Mouse (Mus musculus) CH12.LX (cell line): ENCODE data around the gene Micu2. TPM values are rescaled to one million over a fixed set of nuclear protein-coding genes. Genes with fewer than 3 reads are reported as not detected.

Experiments used
- DNase-seq: peaks from one replicate; pipeline ENCODE4 v3.0.0-alpha.2; 2013; ENCODE audit errors: extremely low read depth
- H3K27ac ChIP-seq: 2 replicates; pipeline ENCODE4 v1.5.1; 2012; ENCODE audit warnings: low read depth, mild to moderate bottlenecking, control low read depth, moderate library complexity; ENCODE audit not compliant: insufficient read depth
- H3K27me3 ChIP-seq: replicated peaks from 2 replicates; pipeline ENCODE3; 2012; ENCODE audit warnings: inconsistent platforms
- H3K36me3 ChIP-seq, 2 experiments: replicated peaks in 1 of 2; 2 replicates each; pipeline versions ENCODE3 to v1.6.1; 2012; ENCODE audit warnings: inconsistent platforms in 1 of 2, low read length in 1 of 2, mild to moderate bottlenecking in 1 of 2, mixed read lengths in 1 of 2, moderate library complexity in 1 of 2; ENCODE audit not compliant: control insufficient read depth in 1 of 2, insufficient read depth in 1 of 2
- H3K4me1 ChIP-seq, 2 experiments: 2 replicates each; pipeline ENCODE4 v1.6.1; 2012; ENCODE audit warnings: inconsistent platforms in 1 of 2, moderate library complexity in 1 of 2; ENCODE audit not compliant: insufficient read depth in 2 of 2, control insufficient read depth in 1 of 2
- H3K4me2 ChIP-seq: 2 replicates; pipeline ENCODE4 v1.6.1; 2012; ENCODE audit warnings: low read depth, mild to moderate bottlenecking, control low read depth; ENCODE audit not compliant: poor library complexity, insufficient read depth, severe bottlenecking
- H3K4me3 ChIP-seq, 3 experiments: fragments of 150-350 bp in 1 of 3; sonication (generic) in 1 of 3; replicated peaks in 1 of 3; 2 replicates each; pipeline versions ENCODE3 to v1.5.1; 2011 to 2012; ENCODE audit warnings: low read depth in 2 of 3, low read length in 2 of 3, mild to moderate bottlenecking in 2 of 3, moderate library complexity in 2 of 3, control low read depth in 1 of 3, improper control_type of control experiment in 1 of 3, inconsistent platforms in 1 of 3, mixed read lengths in 1 of 3; ENCODE audit not compliant: poor library complexity in 1 of 3
- H3K79me2 ChIP-seq: replicated peaks from 2 replicates; pipeline ENCODE4 v1.6.1; 2012; ENCODE audit warnings: mild to moderate bottlenecking, moderate library complexity; ENCODE audit not compliant: control insufficient read depth, poor library complexity, insufficient read depth, severe bottlenecking; ENCODE audit errors: extremely low read depth
- H3K9ac ChIP-seq: 2 replicates; pipeline ENCODE4 v1.6.1; 2012; ENCODE audit warnings: low read depth, mild to moderate bottlenecking, control low read depth, moderate library complexity; ENCODE audit not compliant: insufficient read depth
- H3K9me3 ChIP-seq: replicated peaks from 2 replicates; pipeline ENCODE3; 2012; ENCODE audit warnings: low read length, inconsistent platforms, mixed read lengths
- BHLHE40 ChIP-seq: IDR thresholded peaks from 2 replicates; pipeline ENCODE4 v1.6.1; 2011; ENCODE audit warnings: mild to moderate bottlenecking, low read depth, low read length, improper control_type of control experiment
- CHD1 ChIP-seq: IDR thresholded peaks from 2 replicates; pipeline ENCODE4 v1.6.1; 2012; ENCODE audit warnings: low read depth, low read length, improper control_type of control experiment, inconsistent platforms
- CHD2 ChIP-seq: IDR thresholded peaks from 2 replicates; pipeline ENCODE4 v1.6.1; 2011; ENCODE audit warnings: low read length, improper control_type of control experiment
- E2F4 ChIP-seq: IDR thresholded peaks from 2 replicates; pipeline ENCODE4 v1.6.1; 2011; ENCODE audit warnings: low read depth, low read length, improper control_type of control experiment; ENCODE audit not compliant: insufficient replicate concordance
- ELF1 ChIP-seq: IDR thresholded peaks from 2 replicates; pipeline ENCODE4 v1.6.1; 2014; ENCODE audit warnings: low read depth, mild to moderate bottlenecking, inconsistent platforms, low read length, improper control_type of control experiment
- EP300 ChIP-seq: IDR thresholded peaks from 2 replicates; pipeline ENCODE4 v1.6.1; 2011; ENCODE audit warnings: low read length, improper control_type of control experiment
- GABPA ChIP-seq: IDR thresholded peaks from 2 replicates; pipeline ENCODE4 v1.6.1; 2012; ENCODE audit warnings: low read depth, low read length, improper control_type of control experiment, inconsistent platforms; ENCODE audit not compliant: insufficient replicate concordance
- KAT2A ChIP-seq: IDR thresholded peaks from 2 replicates; pipeline ENCODE4 v1.6.1; 2012; ENCODE audit warnings: low read length, improper control_type of control experiment, inconsistent platforms; ENCODE audit not compliant: insufficient replicate concordance
- MXI1 ChIP-seq: IDR thresholded peaks from 2 replicates; pipeline ENCODE4 v1.6.1; 2011; ENCODE audit warnings: mild to moderate bottlenecking, low read depth, low read length, improper control_type of control experiment
- MYC ChIP-seq: IDR thresholded peaks from 2 replicates; pipeline ENCODE4 v1.6.1; 2011; ENCODE audit warnings: low read depth, mild to moderate bottlenecking, improper control_type of control experiment, low read length
- NRF1 ChIP-seq: IDR thresholded peaks from 2 replicates; pipeline ENCODE4 v1.6.1; 2014; ENCODE audit warnings: low read depth, mild to moderate bottlenecking, inconsistent platforms, low read length, improper control_type of control experiment, moderate library complexity
- POLR2A ChIP-seq: IDR thresholded peaks from 2 replicates; pipeline ENCODE4 v1.6.1; 2011; ENCODE audit warnings: low read depth, mild to moderate bottlenecking, improper control_type of control experiment, low read length
- POLR2AphosphoS2 ChIP-seq: IDR thresholded peaks from 2 replicates; pipeline ENCODE4 v1.6.1; 2011; ENCODE audit warnings: low read depth, low read length, improper control_type of control experiment
- RAD21 ChIP-seq: IDR thresholded peaks from 2 replicates; pipeline ENCODE4 v1.6.1; 2011; ENCODE audit warnings: low read depth, mild to moderate bottlenecking, low read length, improper control_type of control experiment, moderate library complexity
- RCOR1 ChIP-seq: conservative IDR thresholded peaks from 2 replicates; pipeline ENCODE4 v1.6.1; 2012; ENCODE audit warnings: low read depth, mild to moderate bottlenecking, inconsistent platforms, low read length, improper control_type of control experiment
- UBTF ChIP-seq: IDR thresholded peaks from 2 replicates; pipeline ENCODE4 v1.6.1; 2012; ENCODE audit warnings: low read depth, mild to moderate bottlenecking, inconsistent platforms, low read length, improper control_type of control experiment, moderate library complexity
- USF2 ChIP-seq: conservative IDR thresholded peaks from 2 replicates; pipeline ENCODE4 v1.6.1; 2011; ENCODE audit warnings: low read depth, low read length, improper control_type of control experiment
- ZKSCAN1 ChIP-seq: IDR thresholded peaks from 2 replicates; pipeline ENCODE4 v1.6.1; 2012; ENCODE audit warnings: low read depth, inconsistent platforms, low read length, improper control_type of control experiment, borderline replicate concordance
- ZMIZ1 ChIP-seq: IDR thresholded peaks from 2 replicates; pipeline ENCODE4 v1.6.1; 2012; ENCODE audit warnings: low read depth, mild to moderate bottlenecking, inconsistent platforms, low read length, improper control_type of control experiment
- ZNF384 ChIP-seq: IDR thresholded peaks from 2 replicates; pipeline ENCODE4 v1.6.1; 2012; ENCODE audit warnings: low read depth, low read length, improper control_type of control experiment, inconsistent platforms
- dilution Hi-C: fragments of 300-500 bp; cut with MboI; formaldehyde crosslinking; loops from 2 replicates; pipeline ENCODE4 v1.14.3; 2020; ENCODE audit warnings: low sequenced_read_pairs; ENCODE audit not compliant: extremely low pct_unique_long_range_greater_than_20kb, extremely low pct_ligation_motif_present
- in situ Hi-C: fragments of 300-500 bp; cut with MboI; formaldehyde crosslinking; loops from 3 replicates; pipeline ENCODE4 v1.14.3; 2019; ENCODE audit warnings: low sequenced_read_pairs, low pct_ligation_motif_present, low pct_unique_long_range_greater_than_20kb, mixed read lengths
- polyA plus RNA-seq: library from polyadenylated mRNA; unstranded; fragments of >175 nt; gene quantifications from 2 replicates; pipeline ENCODE4 v1.2.1, GENCODE M21; 2012; ENCODE audit warnings: low read depth; ENCODE audit not compliant: insufficient read length
- total RNA-seq, 2 experiments: library from RNA; depleted of rRNA; stranded (reverse); fragments of 300-350 nt in 1 of 2; fragments of >200 nt in 1 of 2; gene quantifications; 2 replicates each; pipeline ENCODE4 v1.2.3; 2012 to 2014

Micu2 gene
- total and polyA plus RNA-seq, 3 experiments: 39.8 to 62.5 (median 52.7) TPM

- Histone ChIP-seq H3K4me2 (no peak overlapping the region), H3K4me3 (no peak overlapping the region), H3K9me3 (no peaks in the 10 kb centered on the region), H3K4me1 (peaks cover 2 to 42% of the 10 kb centered on the region in 2 experiments; a peak in 3 of 4 replicates), H3K79me2 (peaks cover 12% of the 10 kb centered on the region), H3K9ac (no peak overlapping the region), H3K27ac (no peak overlapping the region), H3K27me3 (no peaks in the 10 kb centered on the region), H3K36me3 (peaks cover 0 to 17% of the 10 kb centered on the region in 2 experiments)
- dilution Hi-C loops: no loop called here
- no peak for DNase-seq
- TF ChIP-seq POLR2A: no peak
- TF ChIP-seq MYC: no peak
- TF ChIP-seq UBTF: no peak
- TF ChIP-seq CHD1: no peak
- TF ChIP-seq MXI1: no peak
- TF ChIP-seq KAT2A: no peak
- TF ChIP-seq E2F4: no peak
- TF ChIP-seq POLR2AphosphoS2: no peak
- TF ChIP-seq NRF1: no peak
- no peak for TF ChIP-seq ZMIZ1
- TF ChIP-seq BHLHE40: no peak
- no peak for TF ChIP-seq EP300
- TF ChIP-seq USF2: no peak
- no peak for TF ChIP-seq CHD2
- TF ChIP-seq RCOR1: no peak
- in situ Hi-C loops: no loop called here
Observed at GRCm38 (mm10) chr14:57887171-57887570, 111.9 kb downstream of the Micu2 start.

GRCm38 (mm10) chr14:57886032-57886431 lies 113.0 kb downstream of the Micu2 start:
- no peaks in the 10 kb centered on the region for H3K9me3 ChIP-seq
- H3K4me2 ChIP-seq: no peak overlapping the region
- no peak overlapping the region for H3K27ac ChIP-seq
- no peak overlapping the region for H3K4me3 ChIP-seq
- H3K4me1 ChIP-seq: peaks cover 2 to 47% of the 10 kb centered on the region in 2 experiments; a peak in 3 of 4 replicates
- TF ChIP-seq BHLHE40 (no peak), POLR2AphosphoS2 (no peak), ELF1 (peak; percentile 56), ZNF384 (no peak), RAD21 (no peak), ZKSCAN1 (no peak), GABPA (no peak)
- in situ Hi-C loops: no loop called here
- peaks cover 0 to 20% of the 10 kb centered on the region in 2 experiments for H3K36me3 ChIP-seq
- no peak for DNase-seq
- H3K27me3 ChIP-seq: no peaks in the 10 kb centered on the region
- dilution Hi-C loops: no loop called here
- H3K9ac ChIP-seq: no peak overlapping the region
- H3K79me2 ChIP-seq: peaks cover 12% of the 10 kb centered on the region
